Mouse (Mus musculus) heart, adult 2 months (tissue): ENCODE results near the gene Ufd1. TPM values are rescaled to one million over a fixed set of nuclear protein-coding genes. Genes with fewer than 3 reads are reported as not detected.

Source experiments
- DNase-seq, 2 experiments: peaks; one replicate each; pipeline ENCODE4 v3.0.0; 2021
- H3K27ac ChIP-seq: fragments of 200-600 bp; 2 replicates; pipeline ENCODE4 v1.8.1; 2022
- H3K27me3 ChIP-seq: fragments of 200-500 bp; 2 replicates; pipeline ENCODE4 v1.6.1; 2012; ENCODE audit warnings: mild to moderate bottlenecking, low read length, inconsistent platforms, mixed read lengths; ENCODE audit not compliant: control insufficient read depth, insufficient read depth
- H3K36me3 ChIP-seq: fragments of 200-500 bp; 2 replicates; pipeline ENCODE4 v1.6.1; 2012; ENCODE audit warnings: low read length, inconsistent platforms; ENCODE audit not compliant: control insufficient read depth, insufficient read depth
- H3K4me1 ChIP-seq: fragments of 200-500 bp; 2 replicates; pipeline ENCODE4 v1.6.1; 2011; ENCODE audit warnings: low read length; ENCODE audit not compliant: control insufficient read depth, insufficient read depth
- H3K4me3 ChIP-seq: fragments of 200-600 bp; 2 replicates; pipeline ENCODE4 v1.8.1; 2022
- H3K79me2 ChIP-seq: fragments of 200-500 bp; replicated peaks from 2 replicates; pipeline ENCODE4 v1.6.1; 2012; ENCODE audit warnings: mild to moderate bottlenecking, inconsistent platforms, low read length, moderate library complexity, mixed read lengths; ENCODE audit not compliant: control insufficient read depth, insufficient read depth
- H3K9ac ChIP-seq: fragments of 200-500 bp; 2 replicates; pipeline ENCODE4 v1.6.1; 2012; ENCODE audit warnings: low read depth, mild to moderate bottlenecking, control low read depth, inconsistent platforms, low read length, mixed read lengths
- CTCF ChIP-seq: fragments of 200-600 bp; IDR thresholded peaks from 2 replicates; pipeline ENCODE4 v1.8.1; 2022; ENCODE audit warnings: antibody characterized with exemption, mild to moderate bottlenecking, moderate library complexity
- EP300 ChIP-seq: fragments of 200-500 bp; IDR thresholded peaks from 2 replicates; pipeline ENCODE4 v1.6.1; 2011; ENCODE audit warnings: low read depth, low read length, control low read depth; ENCODE audit not compliant: insufficient read depth
- POLR2A ChIP-seq: fragments of 200-500 bp; IDR thresholded peaks from 2 replicates; pipeline ENCODE4 v1.6.1; 2011; ENCODE audit warnings: mild to moderate bottlenecking, low read depth, low read length, control low read depth; ENCODE audit not compliant: insufficient read depth
- WGBS: fragments of 180-500 bp; shearing (Covaris S2); methylation state at CpG from one replicate; pipeline ENCODE4 v1.1.7; 2018; 5-methylcytosine and 5-hydroxymethylcytosine counted together
- intact Hi-C: fragments of 180-260 bp; cut with DNase I; formaldehyde crosslinking; loops from one replicate; pipeline ENCODE4 v1.15.1; 2025
- long read RNA-seq: library from polyadenylated mRNA; stranded (forward); transcript quantifications from one replicate; pipeline ENCODE4 v2.0.0, GENCODE M21; 2021
- polyA plus RNA-seq: library from polyadenylated mRNA; depleted of rRNA; stranded (reverse); fragments of >200 nt; gene quantifications from 2 replicates; pipeline ENCODE4 v1.2.3, GENCODE M21; 2012; rRNA removed
- total RNA-seq, 2 experiments: library from RNA; stranded (reverse); gene quantifications; 2 replicates each; pipeline ENCODE4 v1.2.3; 2021

Gene Ufd1
- total RNA-seq (10 to 100 TPM; 45.4 to 48.5 TPM), polyA plus RNA-seq (30.3 and 42.6 TPM in 2 replicates)
- long read RNA-seq, transcript Ufd1-201 (12 exons, 1,996 nt) = major isoform, 62 of 67 reads
- long read RNA-seq, partial matches to known transcripts = 0 of 67 reads
- long read RNA-seq, other reads (novel, unspliced or antisense) = 5 of 67 reads

DNA sequence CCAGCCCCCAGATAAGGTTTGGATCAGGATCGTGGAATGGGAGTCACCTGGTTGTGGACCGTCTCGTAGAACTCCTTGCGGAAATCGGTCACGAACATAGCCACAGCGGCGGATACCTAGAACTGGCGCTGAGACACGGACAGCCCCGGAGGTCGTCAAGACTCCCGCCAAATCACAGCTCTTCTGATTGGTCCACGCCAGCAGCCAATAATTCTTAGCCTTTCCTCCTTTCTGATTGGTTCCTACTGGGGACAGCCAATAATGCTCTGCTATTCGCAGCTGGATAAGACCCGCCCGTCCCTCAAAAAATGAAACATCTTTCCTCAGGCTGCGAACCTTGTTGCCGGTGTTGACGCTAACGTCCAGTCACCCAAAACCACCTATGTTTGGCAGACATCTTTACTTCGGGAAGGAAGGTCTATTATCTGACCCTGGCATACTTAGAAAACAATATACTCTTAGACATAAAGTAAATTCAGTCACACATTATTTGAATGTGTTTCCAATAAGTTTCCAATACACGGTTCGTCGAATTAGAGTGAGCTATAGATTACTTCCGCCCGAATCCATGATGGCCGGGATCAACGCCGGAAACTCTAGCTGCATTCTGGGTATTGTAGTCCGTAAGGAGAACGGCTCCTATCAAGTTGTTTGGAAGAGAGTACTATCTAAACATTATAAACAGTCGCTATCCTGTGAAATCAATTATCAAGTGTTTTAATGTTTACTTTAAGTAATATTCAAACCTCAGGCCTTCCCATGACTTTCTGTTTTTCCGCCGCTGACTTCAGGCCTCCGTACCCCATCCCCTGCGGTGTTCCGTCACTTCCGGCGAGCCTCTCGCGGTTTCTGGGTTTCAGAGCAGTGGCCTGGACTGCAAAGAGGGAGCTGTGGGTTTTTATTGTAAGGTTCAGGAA lies at the start of gene Ufd1, which contains the start of gene Cdc45:
TSS of gene Ufd1 (plus strand) at position 312 of the 917 bp plus-strand sequence.
TSS of gene Cdc45 (minus strand) at position 520 of the 917 bp plus-strand sequence.
- no peaks in the 10 kb centered on the region for H3K4me1 ChIP-seq
- WGBS = under 1% methylated on average over 42 of the region's 42 CpGs
- H3K27me3 ChIP-seq = no peaks in the 10 kb centered on the region
- H3K4me3 ChIP-seq = peak within 1 kb of the TSS; percentile 84
- intact Hi-C loops = loop anchor here (2.0 to 10.0 kb wide), 4 partner anchors 65 to 567 kb away; partner anchors contain the start of genes Gm49601, Gnb1l, Hira and Mrpl40
- H3K79me2 ChIP-seq = peaks cover 2% of the 10 kb centered on the region; the same call in 1 of the 2 replicates
- peak; percentile 90 to 91 for DNase-seq
- H3K36me3 ChIP-seq = no peaks in the 10 kb centered on the region
- TF ChIP-seq POLR2A = peak; percentile 73; the same call in 1 of the 2 replicates
- TF ChIP-seq EP300 = 0 out of 2 replicates have a peak, but pooled peaks have one; percentile 10
- TF ChIP-seq CTCF = 0 out of 2 replicates have a peak, but pooled peaks have one; percentile 13
- H3K27ac ChIP-seq = peak within 1 kb of the TSS; percentile 94
- peak within 1 kb of the TSS; percentile 87 for H3K9ac ChIP-seq

- Histone ChIP-seq H3K9ac (no peak overlapping the region), H3K27me3 (no peaks in the 10 kb centered on the region), H3K36me3 (no peaks in the 10 kb centered on the region), H3K4me1 (peaks cover 3% of the 10 kb centered on the region; the same call in 1 of the 2 replicates), H3K4me3 (no peak overlapping the region), H3K79me2 (no peaks in the 10 kb centered on the region), H3K27ac (no peak overlapping the region)
- 77% methylated on average over 3 of the region's 3 CpGs for WGBS
- TF ChIP-seq CTCF = no peak
- no peak for TF ChIP-seq EP300
- TF ChIP-seq POLR2A = no peak
- DNase-seq = no peak
- intact Hi-C loops = no loop called here
Observed at GRCm38 (mm10) chr16:18762960-18763359, 48.6 kb upstream of the Ufd1 start.

DNA sequence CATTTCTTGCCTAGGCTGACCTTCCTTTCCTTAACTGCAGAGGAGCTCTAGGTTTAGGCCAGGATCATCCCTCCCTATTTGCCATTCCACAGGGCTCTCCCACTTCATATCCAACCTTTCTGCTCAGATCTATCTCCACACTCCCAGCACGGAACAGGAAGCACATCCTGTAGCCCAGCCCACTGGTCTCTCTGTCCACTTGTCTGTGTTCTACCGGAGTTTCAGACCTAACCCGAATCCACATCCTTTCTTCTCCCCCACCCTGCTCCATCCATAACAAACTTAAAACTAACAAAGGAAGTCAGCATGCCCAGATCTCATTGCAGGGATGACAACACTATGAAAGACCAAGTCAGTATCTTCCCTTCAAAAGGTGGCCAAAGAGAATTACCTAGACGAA lies 45.2 kb upstream of the Ufd1 start:
- Histone ChIP-seq H3K4me3 (no peak overlapping the region), H3K27ac (no peak overlapping the region), H3K4me1 (peaks cover 3% of the 10 kb centered on the region; the same call in 1 of the 2 replicates), H3K79me2 (no peaks in the 10 kb centered on the region), H3K27me3 (no peaks in the 10 kb centered on the region), H3K9ac (no peak overlapping the region), H3K36me3 (no peaks in the 10 kb centered on the region)
- intact Hi-C loops = loop anchor here (1.0 kb wide), 1 partner anchor 9 kb away; no protein-coding TSS in a partner anchor
- 42% methylated on average over 4 of the region's 4 CpGs for WGBS
- TF ChIP-seq POLR2A (no peak), CTCF (no peak), EP300 (no peak)
- no peak for DNase-seq

GRCm38 (mm10) chr16:18769501-18769900 lies 42.1 kb upstream of the Ufd1 start:
- no peak overlapping the region for H3K27ac ChIP-seq
- DNase-seq = no peak
- H3K36me3 ChIP-seq = no peaks in the 10 kb centered on the region; the same call in 1 of the 2 replicates
- peaks cover 6% of the 10 kb centered on the region; the same call in 1 of the 2 replicates for H3K4me1 ChIP-seq
- H3K79me2 ChIP-seq = no peaks in the 10 kb centered on the region
- H3K9ac ChIP-seq = no peak overlapping the region
- intact Hi-C loops = no loop called here
- no peaks in the 10 kb centered on the region for H3K27me3 ChIP-seq
- no peak overlapping the region for H3K4me3 ChIP-seq
- TF ChIP-seq CTCF = no peak
- TF ChIP-seq POLR2A = no peak
- no peak for TF ChIP-seq EP300
- 91% methylated on average over 1 of the region's 1 CpGs for WGBS

- no peak for DNase-seq
- Histone ChIP-seq H3K27ac (peak overlapping the region; percentile 49), H3K4me3 (no peak overlapping the region), H3K79me2 (no peaks in the 10 kb centered on the region), H3K9ac (no peak overlapping the region), H3K36me3 (no peaks in the 10 kb centered on the region; the same call in 1 of the 2 replicates), H3K4me1 (peaks cover 8% of the 10 kb centered on the region), H3K27me3 (0 out of 2 replicates have a peak, but pooled peaks cover 3% of the 10 kb centered on the region)
- TF ChIP-seq POLR2A (no peak), CTCF (no peak), EP300 (no peak)
- 21% methylated on average over 2 of the region's 2 CpGs for WGBS
- intact Hi-C loops = no loop called here
Observed at GRCm38 (mm10) chr16:18773936-18774335, 37.6 kb upstream of the Ufd1 start.
